In the genomic region with DNA sequence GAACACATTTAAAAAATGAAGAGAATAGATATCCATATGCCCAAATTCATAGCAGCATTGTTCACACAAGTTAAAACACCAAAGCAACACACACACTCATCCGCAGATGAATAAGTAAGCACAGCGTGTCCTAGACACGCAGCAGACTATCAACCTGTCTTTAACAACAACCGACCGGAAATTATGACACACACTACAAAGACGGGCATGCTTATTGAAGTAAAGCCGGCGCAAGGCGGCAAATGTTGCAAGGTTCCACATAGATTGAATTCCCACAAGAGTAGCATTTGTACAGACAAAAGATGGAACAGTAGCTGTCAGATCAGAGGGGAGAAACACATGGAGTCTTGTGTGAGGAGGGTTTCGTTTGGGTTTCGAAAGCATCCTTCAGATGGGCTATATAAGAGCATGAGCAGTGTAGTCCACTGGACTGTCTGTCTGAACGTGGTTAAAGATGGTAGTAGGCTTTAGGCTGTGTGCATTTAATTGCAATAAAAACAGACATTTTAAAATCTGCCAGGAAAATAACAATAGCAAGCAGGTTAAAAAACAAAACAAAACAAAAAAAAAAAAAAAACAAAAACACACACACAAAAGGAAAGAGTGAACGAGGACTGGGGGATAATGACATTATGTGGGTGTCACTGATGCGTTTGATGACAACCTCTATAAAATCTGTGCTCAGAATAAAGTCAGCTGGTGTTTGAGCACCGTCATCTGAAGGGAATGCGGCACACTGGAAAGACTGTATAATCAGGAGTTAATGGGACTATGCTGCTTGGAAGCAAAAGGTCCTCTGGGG, we compare ENCODE assay signal across 18 mouse cellular contexts.
DNase-seq lines count a peak whose midpoint lies in the region; ATAC-seq lines count a peak whose summit lies in the region.
"Had no signal": no experiment of that assay in that cellular context is flagged by ENCODE, and none has a peak within 500 bp of the region (broad histone marks: within the 10 kb centered on the region; RNA-seq: fewer than 3 reads in every experiment).

No protein-coding gene starts in this region.

- no peaks in the 10 kb centered on the region for H3K36me3 ChIP-seq in neural tube, embryonic 11.5 days (ENCODE audit: control insufficient read depth, insufficient read depth, low read length)
- no peaks in the 10 kb centered on the region for H3K36me3 ChIP-seq in hindbrain, embryonic 15.5 days
- no peaks in the 10 kb centered on the region for H3K36me3 ChIP-seq in midbrain, embryonic 16.5 days (ENCODE audit: control insufficient read depth, insufficient read depth, low read length)
- H3K36me3 ChIP-seq: embryonic facial prominence, embryonic 15.5 days; forebrain, embryonic 15.5 days; G1E had no signal

- H3K4me2 ChIP-seq in neural tube, embryonic 11.5 days (ENCODE audit: low read depth): no peak overlapping the region
- peak overlapping the region; percentile 47 for H3K4me2 ChIP-seq in hindbrain, embryonic 15.5 days
- H3K4me2 ChIP-seq in midbrain, embryonic 16.5 days (ENCODE audit: low read length): peak overlapping the region; percentile 43
- H3K4me2 ChIP-seq: embryonic facial prominence, embryonic 15.5 days; forebrain, embryonic 15.5 days had no signal

- peak; percentile 38; the same call in 1 of the 2 replicates for ATAC-seq in neural tube, embryonic 11.5 days (ENCODE audit: insufficient read depth, low FRiP score, low TSS enrichment)
- peak; percentile 54; the same call in 1 of the 2 replicates for ATAC-seq in hindbrain, embryonic 15.5 days (ENCODE audit: low FRiP score, low read depth)
- ATAC-seq in midbrain, embryonic 16.5 days: peak; percentile 61
- ATAC-seq: forebrain, embryonic 15.5 days; inflammation-experienced regulatory T-cells, adult 6 months had no signal

- H3K27ac ChIP-seq in neural tube, embryonic 11.5 days (ENCODE audit: low read depth, low read length): no peak overlapping the region
- peak overlapping the region; percentile 36 for H3K27ac ChIP-seq in hindbrain, embryonic 15.5 days (replicated peaks)
- peak overlapping the region; percentile 58 for H3K27ac ChIP-seq in midbrain, embryonic 16.5 days (ENCODE audit: low read length)
- H3K27ac ChIP-seq: embryonic facial prominence, embryonic 15.5 days; forebrain, embryonic 15.5 days had no signal

- peak; percentile 23 for DNase-seq in neural tube, embryonic 11.5 days (ENCODE audit: low spot score)
- DNase-seq in neural tube, embryonic 10.5 days (ENCODE audit: extremely low spot score, low spot score): no peak
- no peak for DNase-seq in kidney, adult 11 months
- no peak for DNase-seq in urinary bladder, postnatal 25 days (ENCODE audit: low spot score)
- no peak for DNase-seq in spleen, postnatal 10 days (ENCODE audit: low spot score in 2 of 2)
- DNase-seq: adrenal gland, adult 8-10 months; cerebellum, adult 11 months; cerebellum, postnatal 14 days; embryo, embryonic 11 days; gastrocnemius, postnatal 14 days; kidney, postnatal 4 days; lung, postnatal 10 days had no signal

- H3K9me3 ChIP-seq in neural tube, embryonic 11.5 days (ENCODE audit: control insufficient read depth, low read length): no peaks in the 10 kb centered on the region
- no peaks in the 10 kb centered on the region for H3K9me3 ChIP-seq in hindbrain, embryonic 15.5 days
- H3K9me3 ChIP-seq in midbrain, embryonic 16.5 days (replicated peaks; ENCODE audit: control insufficient read depth, low read length, poor library complexity, severe bottlenecking): no peaks in the 10 kb centered on the region
- H3K9me3 ChIP-seq: embryonic facial prominence, embryonic 15.5 days; forebrain, embryonic 15.5 days had no signal

- H3K4me1 ChIP-seq in neural tube, embryonic 11.5 days (ENCODE audit: control insufficient read depth, insufficient read depth, low read length): no peaks in the 10 kb centered on the region
- peaks cover 13% of the 10 kb centered on the region for H3K4me1 ChIP-seq in hindbrain, embryonic 15.5 days (replicated peaks)
- H3K4me1 ChIP-seq in midbrain, embryonic 16.5 days (ENCODE audit: control insufficient read depth, insufficient read depth, low read length): peaks cover 20% of the 10 kb centered on the region
- H3K4me1 ChIP-seq: embryonic facial prominence, embryonic 15.5 days had no signal

- H3K9ac ChIP-seq in neural tube, embryonic 11.5 days (ENCODE audit: low read length): no peak overlapping the region
- H3K9ac ChIP-seq in hindbrain, embryonic 15.5 days: no peak overlapping the region
- H3K9ac ChIP-seq in midbrain, embryonic 16.5 days (ENCODE audit: low read depth, low read length): 0 out of 2 replicates have a peak overlapping the region, but pooled peaks have one; percentile 35
- H3K9ac ChIP-seq: embryonic facial prominence, embryonic 15.5 days; forebrain, embryonic 15.5 days had no signal

- no peak overlapping the region for H3K4me3 ChIP-seq in neural tube, embryonic 11.5 days (ENCODE audit: low read depth, low read length)
- peak overlapping the region; percentile 17 for H3K4me3 ChIP-seq in hindbrain, embryonic 15.5 days
- H3K4me3 ChIP-seq in midbrain, embryonic 16.5 days (ENCODE audit: low read depth, low read length): no peak overlapping the region; the same call in 1 of the 2 replicates
- H3K4me3 ChIP-seq: embryonic facial prominence, embryonic 15.5 days; forebrain, embryonic 15.5 days had no signal

- no peaks in the 10 kb centered on the region for H3K27me3 ChIP-seq in neural tube, embryonic 11.5 days (ENCODE audit: control insufficient read depth, insufficient read depth, low read length)
- H3K27me3 ChIP-seq in hindbrain, embryonic 15.5 days: no peaks in the 10 kb centered on the region
- no peaks in the 10 kb centered on the region for H3K27me3 ChIP-seq in midbrain, embryonic 16.5 days (ENCODE audit: control insufficient read depth, insufficient read depth, low read depth, low read length)
- H3K27me3 ChIP-seq: embryonic facial prominence, embryonic 15.5 days; forebrain, embryonic 15.5 days had no signal

- WGBS in neural tube, embryonic 11.5 days: 68% methylated on average over 16 of the region's 16 CpGs
- 42% methylated on average over 16 of the region's 16 CpGs for WGBS in hindbrain, embryonic 15.5 days
- WGBS in midbrain, embryonic 16.5 days: 39% methylated on average over 16 of the region's 16 CpGs
